Mouse (Mus musculus) cerebellum, adult 2 months (tissue): ENCODE measurements around the gene Arhgef38.

Source experiments
- CTCF ChIP-seq: fragments of 200-500 bp; IDR thresholded peaks from 2 replicates; pipeline ENCODE4 v1.5.1; 2011; ENCODE audit warnings: low read depth, mild to moderate bottlenecking, control low read depth, low read length, moderate library complexity, borderline replicate concordance; ENCODE audit not compliant: insufficient read depth
- POLR2A ChIP-seq: fragments of 200-500 bp; IDR thresholded peaks from 2 replicates; pipeline ENCODE4 v1.6.1; 2011; ENCODE audit warnings: low read length, control low read depth, borderline replicate concordance; ENCODE audit not compliant: insufficient read depth

- TF ChIP-seq POLR2A (no peak), CTCF (no peak)
These were observed 9.3 kb upstream of the Arhgef38 start for GRCm38 (mm10) chr3:133244027-133244426.
